Mouse (Mus musculus): ENCODE measurements at regions not wholly inside any gene's neighbourhood (a gene's known extent, or its start where the extent isn't known, plus 50 kb on each side); places are given as distances from the start of the nearest gene placed in this dataset.

DNA sequence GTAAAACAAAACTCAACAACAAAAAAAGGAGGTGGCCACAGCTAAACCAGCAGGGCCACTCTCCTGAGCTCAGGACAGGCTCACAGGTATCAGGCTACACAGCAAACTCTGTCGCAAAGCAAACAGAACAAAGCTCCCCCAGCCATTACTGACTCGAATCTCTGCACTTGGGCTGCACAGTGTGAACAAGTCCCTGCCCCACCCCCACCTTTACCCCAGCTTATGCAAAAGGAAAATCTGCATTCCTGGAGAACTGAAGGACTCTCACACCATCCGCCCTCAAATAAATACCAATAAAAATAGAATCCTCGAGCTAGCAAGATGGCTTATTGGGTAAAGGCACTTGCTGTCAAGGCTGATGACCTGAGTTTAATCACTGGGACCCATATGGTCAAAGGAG lies 60.6 kb upstream of the Syt13 start:
- 61% methylated on average over 4 of the region's 4 CpGs for WGBS
- Histone ChIP-seq H3K27me3 (ENCODE audit: insufficient read depth, poor library complexity, severe bottlenecking) (no peaks in the 10 kb centered on the region), H3K27ac (no peak overlapping the region), H3K9me3 (no peaks in the 10 kb centered on the region), H3K4me1 (replicated peaks) (peaks cover 29% of the 10 kb centered on the region), H3K4me3 (no peak overlapping the region), H3K36me3 (no peaks in the 10 kb centered on the region)
- DNase-seq (ENCODE audit: low spot score), result no peak

DNA sequence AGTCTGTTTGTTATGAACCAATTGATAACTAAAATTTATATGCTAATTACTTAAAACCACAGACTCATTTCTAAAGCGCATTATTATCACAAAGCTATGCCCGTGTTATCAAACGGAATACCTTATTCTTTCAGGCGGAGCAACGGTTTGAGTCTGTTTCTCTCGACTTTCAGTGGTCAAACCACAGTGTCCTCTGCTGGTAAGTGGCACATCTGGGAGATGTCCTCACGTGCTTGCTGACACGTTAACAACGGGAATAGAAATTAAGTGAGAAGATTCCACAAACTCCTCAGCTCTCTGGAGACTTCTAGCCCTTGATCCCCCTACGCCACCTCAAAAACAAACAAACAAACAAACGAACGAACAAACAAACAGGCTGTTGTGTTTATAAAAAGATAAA lies 58.9 kb upstream of the Syt13 start:
- peaks cover 14% of the 10 kb centered on the region for H3K4me1 ChIP-seq (replicated peaks)
- H3K4me3 ChIP-seq, result no peak overlapping the region
- no peak for DNase-seq (ENCODE audit: low spot score)
- H3K27ac ChIP-seq, result no peak overlapping the region
- H3K9me3 ChIP-seq, result no peaks in the 10 kb centered on the region
- no peaks in the 10 kb centered on the region for H3K27me3 ChIP-seq (ENCODE audit: insufficient read depth, poor library complexity, severe bottlenecking)
- no peaks in the 10 kb centered on the region for H3K36me3 ChIP-seq
- 85% methylated on average over 12 of the region's 12 CpGs for WGBS

DNA sequence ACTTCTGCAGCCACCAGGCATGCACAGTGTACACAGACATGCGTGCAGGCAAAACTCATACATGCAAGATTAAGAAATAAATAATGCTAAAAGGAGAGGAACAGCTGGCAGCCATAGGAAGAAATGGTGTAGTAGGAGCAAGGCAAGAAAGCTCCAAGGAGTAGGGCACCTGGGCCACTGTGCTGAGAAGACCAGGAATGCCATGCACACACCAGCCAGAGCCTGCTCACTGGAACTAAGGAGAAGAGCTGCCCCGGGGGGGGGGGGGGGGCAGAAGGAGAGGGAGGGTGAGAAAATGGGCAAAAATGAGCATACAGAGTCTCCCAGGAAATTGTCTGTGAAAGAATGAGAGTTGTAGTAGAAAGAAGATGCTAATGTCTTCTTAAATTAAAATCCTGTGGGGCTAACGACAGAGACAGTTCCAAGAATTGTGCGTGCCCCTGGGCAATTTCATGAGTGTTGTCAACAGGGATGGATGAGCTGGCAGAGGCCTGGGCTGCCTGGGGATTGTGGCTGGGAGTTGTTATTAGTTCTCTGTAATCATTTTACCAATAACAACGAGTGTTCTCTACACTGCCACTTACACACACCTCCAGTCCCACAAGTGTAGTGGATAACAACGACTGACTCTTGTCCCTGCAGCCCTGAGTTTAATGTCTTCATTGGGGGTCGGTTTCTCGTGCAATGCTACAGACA lies 54.2 kb upstream of the Syt13 start:
- WGBS, result 80% methylated on average over 8 of the region's 8 CpGs
- Histone ChIP-seq H3K36me3 (no peaks in the 10 kb centered on the region), H3K27ac (no peak overlapping the region), H3K9me3 (peaks cover 6% of the 10 kb centered on the region; the same call in 1 of the 2 replicates), H3K27me3 (ENCODE audit: insufficient read depth, poor library complexity, severe bottlenecking) (no peaks in the 10 kb centered on the region), H3K4me1 (replicated peaks) (0 out of 2 replicates have a peak, but pooled peaks cover 6% of the 10 kb centered on the region), H3K4me3 (no peak overlapping the region)
- DNase-seq (ENCODE audit: low spot score), result no peak
